Mouse (Mus musculus) midbrain, embryonic 12.5 days (tissue): ENCODE results near the gene Podn. TPM values are rescaled to one million over a fixed set of nuclear protein-coding genes. Genes with fewer than 3 reads are reported as not detected.
A peak's percentile ranks its signal among the peaks of the same experiment; 100 is the strongest.
"Not testable (repeated sequence)": the region's sequence is repeated elsewhere in the genome, so short reads cannot be mapped to it uniquely, and the experiment has no call there.

Experiments used
- ATAC-seq: fragments of 200-750 bp; cut with Nextera tagmentation; 2 replicates; pipeline ENCODE4 v1.8.0; 2017; ENCODE audit warnings: low read depth, moderate TSS enrichment, moderate library complexity; ENCODE audit not compliant: low FRiP score
- H3K27ac ChIP-seq: fragments of 300-500 bp; sonication (generic); replicated peaks from 2 replicates; pipeline ENCODE4 v1.5.1; 2016; ENCODE audit warnings: mild to moderate bottlenecking
- H3K27me3 ChIP-seq: fragments of 300-500 bp; sonication (generic); 2 replicates; pipeline ENCODE4 v1.6.1; 2016; ENCODE audit warnings: mild to moderate bottlenecking
- H3K36me3 ChIP-seq: fragments of 300-500 bp; sonication (generic); 2 replicates; pipeline ENCODE4 v1.6.1; 2016
- H3K4me1 ChIP-seq: fragments of 300-500 bp; sonication (generic); 2 replicates; pipeline ENCODE4 v1.6.1; 2016
- H3K4me2 ChIP-seq: fragments of 300-500 bp; sonication (generic); replicated peaks from 2 replicates; pipeline ENCODE4 v1.6.1; 2016; ENCODE audit warnings: mild to moderate bottlenecking, moderate library complexity
- H3K4me3 ChIP-seq: fragments of 300-500 bp; sonication (generic); 2 replicates; pipeline ENCODE4 v1.5.1; 2016; ENCODE audit warnings: mild to moderate bottlenecking
- H3K9ac ChIP-seq: fragments of 300-500 bp; sonication (generic); replicated peaks from 2 replicates; pipeline ENCODE4 v1.6.1; 2016; ENCODE audit warnings: mild to moderate bottlenecking, moderate library complexity
- H3K9me3 ChIP-seq: fragments of 300-500 bp; sonication (generic); 2 replicates; pipeline ENCODE4 v1.6.1; 2016; ENCODE audit warnings: mild to moderate bottlenecking
- WGBS: fragments of 180-500 bp; shearing (Covaris S2); methylation state at CpG from one replicate; pipeline ENCODE4 v1.1.7; 2016; 5-methylcytosine and 5-hydroxymethylcytosine counted together
- polyA plus RNA-seq: library from polyadenylated mRNA; unstranded; fragments of >200 nt; fragmentation: Nextera tagmentation; extraction: Ambion mirVana; gene quantifications from 2 replicates; pipeline ENCODE4 v1.2.1, GENCODE M21; 2016

Podn gene
- polyA plus RNA-seq, 1 experiment from 2014 or later: 0.20 TPM

DNA sequence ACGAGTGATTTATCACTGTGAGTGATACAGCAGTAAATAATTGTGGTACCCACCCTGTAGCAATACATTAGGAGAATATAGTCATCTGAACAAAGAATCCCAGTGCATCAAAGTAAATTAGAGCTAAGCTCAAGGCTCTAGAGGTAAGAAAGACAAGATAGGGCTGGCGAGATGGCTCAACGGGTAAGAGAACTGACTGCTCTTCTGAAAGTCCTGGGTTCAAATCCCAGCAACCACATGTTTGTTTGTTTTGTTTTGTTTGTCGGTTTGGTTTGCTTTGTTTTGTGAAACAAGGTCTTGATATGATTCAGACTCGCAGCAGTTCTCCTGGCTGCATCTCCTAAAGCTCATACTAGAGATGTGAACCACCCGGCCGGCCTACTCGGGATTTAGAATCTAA, 21.2 kb upstream of the Podn start:
- Histone ChIP-seq H3K27me3 (no peaks in the 10 kb centered on the region), H3K36me3 (no peaks in the 10 kb centered on the region), H3K9ac (no peak overlapping the region), H3K4me3 (no peak overlapping the region), H3K27ac (no peak overlapping the region), H3K4me1 (no peaks in the 10 kb centered on the region), H3K4me2 (no peak overlapping the region), H3K9me3 (no peaks in the 10 kb centered on the region)
- ATAC-seq: no peak
- 93% methylated on average over 8 of the region's 8 CpGs for WGBS

DNA sequence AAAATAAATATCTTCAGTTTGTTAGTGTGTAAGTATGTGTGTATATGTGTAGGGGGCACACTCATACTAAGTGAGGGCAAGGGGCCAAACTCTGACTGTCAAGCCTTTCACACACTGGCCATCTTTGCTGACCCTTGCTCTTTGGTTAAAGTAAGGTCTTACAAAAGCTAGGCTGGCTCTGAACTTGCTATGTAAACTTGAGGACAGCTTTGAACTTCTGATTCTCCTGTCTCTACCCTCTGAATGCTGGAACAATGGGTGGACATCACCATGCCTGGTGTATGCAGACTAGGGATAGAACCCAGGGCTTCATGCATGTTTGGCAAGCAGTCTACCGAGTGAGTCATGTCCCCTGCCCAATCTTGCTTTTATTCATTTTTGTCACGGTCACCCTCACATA, 20.2 kb upstream of the Podn start:
- no peak overlapping the region for H3K4me2 ChIP-seq
- H3K27me3 ChIP-seq: no peaks in the 10 kb centered on the region
- H3K27ac ChIP-seq: no peak overlapping the region
- H3K36me3 ChIP-seq: 0 out of 2 replicates have a peak, but pooled peaks cover 4% of the 10 kb centered on the region
- no peak for ATAC-seq
- 90% methylated on average over 2 of the region's 2 CpGs for WGBS
- H3K9ac ChIP-seq: no peak overlapping the region
- H3K4me3 ChIP-seq: no peak overlapping the region
- H3K4me1 ChIP-seq: no peaks in the 10 kb centered on the region
- H3K9me3 ChIP-seq: no peaks in the 10 kb centered on the region

DNA sequence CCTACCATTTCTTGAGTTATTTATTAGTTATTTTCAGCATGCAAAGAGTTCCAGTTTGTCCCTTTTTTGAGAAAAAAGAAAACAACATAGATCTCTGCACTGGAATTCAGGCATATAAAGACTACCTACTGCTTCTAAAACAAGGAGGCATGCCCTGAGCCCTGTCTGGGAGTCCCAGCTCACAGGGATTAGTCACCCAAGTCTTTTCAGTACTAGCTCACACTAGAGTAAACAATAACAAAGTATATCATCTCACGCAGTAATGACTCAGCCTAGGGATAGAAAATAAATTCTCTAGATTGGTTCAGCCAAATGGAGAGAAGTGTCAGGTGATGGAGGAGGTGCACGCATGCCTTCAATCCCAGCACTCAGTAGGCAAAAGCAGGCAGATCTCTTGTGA, 14.5 kb upstream of the Podn start:
- Histone ChIP-seq H3K4me2 (no peak overlapping the region), H3K9me3 (no peaks in the 10 kb centered on the region), H3K4me3 (no peak overlapping the region), H3K4me1 (no peaks in the 10 kb centered on the region), H3K9ac (no peak overlapping the region), H3K27ac (no peak overlapping the region), H3K27me3 (no peaks in the 10 kb centered on the region), H3K36me3 (0 out of 2 replicates have a peak, but pooled peaks cover 8% of the 10 kb centered on the region)
- WGBS: 76% methylated on average over 2 of the region's 2 CpGs
- ATAC-seq: no peak

DNA sequence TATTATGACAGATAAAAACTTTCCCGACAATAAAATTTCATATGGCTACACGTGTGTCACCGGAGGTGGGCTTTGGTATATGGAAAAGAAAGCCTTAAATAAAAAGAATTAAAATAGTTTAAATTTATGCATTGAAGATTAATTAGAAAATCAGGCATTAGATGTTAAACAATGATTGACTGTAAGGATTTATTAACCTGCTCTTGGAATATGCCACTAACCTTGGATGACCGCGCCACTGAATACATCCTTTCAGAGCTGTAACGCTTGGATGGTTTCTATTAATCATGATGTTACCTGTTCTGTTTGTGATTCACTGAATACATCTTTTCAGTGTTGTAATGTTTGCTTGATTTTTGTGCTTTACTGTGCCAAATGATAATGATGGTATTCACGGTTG, 13.5 kb upstream of the Podn start:
- H3K4me3 ChIP-seq: no peak overlapping the region
- H3K4me1 ChIP-seq: no peaks in the 10 kb centered on the region
- no peak overlapping the region for H3K9ac ChIP-seq
- no peak overlapping the region for H3K27ac ChIP-seq
- no peaks in the 10 kb centered on the region for H3K9me3 ChIP-seq
- H3K36me3 ChIP-seq: 0 out of 2 replicates have a peak, but pooled peaks cover 8% of the 10 kb centered on the region
- no peaks in the 10 kb centered on the region for H3K27me3 ChIP-seq
- 95% methylated on average over 7 of the region's 7 CpGs for WGBS
- no peak for ATAC-seq
- no peak overlapping the region for H3K4me2 ChIP-seq

DNA sequence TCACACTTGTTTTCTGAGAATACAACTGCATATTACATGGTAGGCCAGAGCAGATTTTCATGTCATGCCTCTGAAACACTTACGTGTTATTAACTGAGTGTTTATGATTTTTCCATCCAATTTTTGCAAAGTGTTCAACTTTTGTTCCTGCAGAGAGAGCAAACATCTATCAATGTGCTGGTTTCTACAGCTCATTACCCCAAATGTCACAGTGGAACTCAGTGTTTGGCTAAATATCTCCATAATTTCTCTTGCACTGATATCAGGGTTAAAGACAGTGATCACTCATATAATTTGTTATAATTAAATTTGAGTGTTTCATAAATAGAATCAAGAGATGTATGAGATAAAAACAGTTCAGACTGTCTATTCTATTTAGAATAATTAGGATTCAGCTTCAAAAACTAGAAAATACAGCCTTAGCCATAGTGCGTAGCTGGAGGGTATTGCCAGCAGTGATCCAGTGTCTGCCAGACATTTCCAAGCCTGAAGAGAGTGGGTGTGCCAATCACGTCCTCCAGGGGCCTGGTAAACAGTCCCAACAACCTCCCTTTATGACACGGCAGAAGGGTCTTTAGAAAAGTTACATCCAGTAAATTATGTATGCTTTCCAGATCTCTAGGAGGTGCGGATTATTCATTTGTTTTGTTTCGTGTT, 3.4 kb downstream of the Podn start:
- no peak overlapping the region for H3K9ac ChIP-seq
- H3K27ac ChIP-seq: no peak overlapping the region
- H3K9me3 ChIP-seq: no peaks in the 10 kb centered on the region
- WGBS: 87% methylated on average over 6 of the region's 6 CpGs
- no peak overlapping the region for H3K4me2 ChIP-seq
- no peak for ATAC-seq
- H3K27me3 ChIP-seq: no peaks in the 10 kb centered on the region
- H3K36me3 ChIP-seq: no peaks in the 10 kb centered on the region
- H3K4me1 ChIP-seq: no peaks in the 10 kb centered on the region
- H3K4me3 ChIP-seq: no peak overlapping the region

DNA sequence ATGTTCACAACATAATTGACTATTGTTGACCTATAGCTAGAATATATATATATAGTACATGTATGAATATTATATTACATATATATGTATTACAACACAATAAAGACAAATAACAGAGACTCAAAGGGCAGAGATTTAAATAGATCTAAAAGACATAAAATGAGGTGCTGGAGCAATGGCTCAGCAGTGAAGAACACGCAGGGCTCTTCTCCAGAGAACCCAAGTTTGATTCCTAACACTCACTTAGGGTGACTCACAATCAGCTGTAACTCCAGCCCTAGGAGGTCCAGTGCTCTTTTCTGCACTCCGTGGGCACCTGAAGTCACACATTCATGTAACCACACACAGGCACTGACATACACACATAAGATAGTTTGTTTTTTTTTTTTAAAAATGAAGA, 12.3 kb downstream of the Podn start:
- ATAC-seq: no peak
- H3K27me3 ChIP-seq: no peaks in the 10 kb centered on the region
- H3K9ac ChIP-seq: no peak overlapping the region
- no peak overlapping the region for H3K27ac ChIP-seq
- no peak overlapping the region for H3K4me2 ChIP-seq
- no peaks in the 10 kb centered on the region; the same call in 1 of the 2 replicates for H3K36me3 ChIP-seq
- H3K4me1 ChIP-seq: peaks cover 8% of the 10 kb centered on the region; the same call in 1 of the 2 replicates
- H3K9me3 ChIP-seq: no peaks in the 10 kb centered on the region
- WGBS: 93% methylated on average over 2 of the region's 2 CpGs
- no peak overlapping the region for H3K4me3 ChIP-seq

DNA sequence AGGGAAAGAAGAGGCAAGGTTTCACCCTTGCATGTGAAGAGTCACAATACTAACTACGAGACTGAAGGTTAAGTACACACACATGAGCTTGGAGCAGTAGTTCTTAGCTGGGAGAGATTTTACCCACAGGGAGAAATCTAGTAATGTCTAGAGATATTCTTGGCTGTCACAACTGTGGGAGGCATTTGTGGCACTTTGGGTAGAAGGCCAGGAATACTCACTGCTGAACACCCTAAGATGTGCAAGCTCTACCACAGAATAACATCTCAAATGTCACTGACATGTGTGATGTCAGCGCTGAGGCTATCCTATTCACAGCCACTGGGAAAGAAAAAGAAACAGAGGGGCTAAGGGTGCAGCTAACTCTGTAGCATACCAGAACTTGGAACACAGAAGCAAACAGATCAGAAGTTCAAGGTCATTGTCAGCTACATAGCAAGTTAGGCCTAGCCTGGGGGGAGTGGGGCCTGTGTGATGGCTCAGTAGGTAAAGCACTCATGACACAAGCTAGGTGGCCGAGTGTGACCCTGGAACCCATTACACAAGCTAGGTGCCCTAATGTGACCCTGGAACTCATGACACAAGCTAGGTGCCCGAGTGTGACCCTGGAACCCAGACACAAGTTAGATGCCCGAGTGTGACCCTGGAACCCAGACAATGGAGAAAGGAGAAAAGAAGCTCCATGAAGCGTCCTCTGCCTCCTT, 13.1 kb downstream of the Podn start:
- WGBS: 80% methylated on average over 6 of the region's 6 CpGs
- no peak for ATAC-seq
- Histone ChIP-seq H3K4me1 (peaks cover 8% of the 10 kb centered on the region; the same call in 1 of the 2 replicates), H3K27me3 (no peaks in the 10 kb centered on the region), H3K4me3 (no peak overlapping the region), H3K27ac (no peak overlapping the region), H3K9me3 (no peaks in the 10 kb centered on the region), H3K9ac (no peak overlapping the region), H3K36me3 (no peaks in the 10 kb centered on the region; the same call in 1 of the 2 replicates), H3K4me2 (no peak overlapping the region)

DNA sequence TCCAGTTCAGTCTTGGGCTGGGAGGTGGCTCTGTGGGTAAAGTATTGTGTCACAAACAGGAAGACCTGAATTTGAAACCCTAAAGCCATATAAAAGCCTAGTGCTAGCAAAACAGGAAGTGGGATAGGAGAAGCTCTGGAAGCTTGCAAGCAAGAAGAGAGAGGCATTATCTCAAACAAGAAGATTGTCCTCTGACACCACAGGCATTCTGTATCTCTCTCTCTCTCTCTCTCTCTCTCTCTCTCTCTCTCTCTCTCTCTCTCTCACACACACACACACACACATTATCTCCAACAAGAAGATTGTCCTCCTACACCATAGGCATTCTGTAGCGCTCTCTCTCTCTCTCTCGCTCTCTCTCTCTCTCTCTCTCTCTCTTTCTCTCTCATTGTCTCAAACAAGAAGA, 13.8 kb downstream of the Podn start:
- Histone ChIP-seq H3K27ac (no peak overlapping the region), H3K4me2 (no peak overlapping the region), H3K36me3 (no peaks in the 10 kb centered on the region; the same call in 1 of the 2 replicates), H3K4me1 (peaks cover 8% of the 10 kb centered on the region; the same call in 1 of the 2 replicates), H3K27me3 (no peaks in the 10 kb centered on the region), H3K9me3 (no peaks in the 10 kb centered on the region), H3K4me3 (no peak overlapping the region), H3K9ac (no peak overlapping the region)
- ATAC-seq: no peak
- WGBS: 96% methylated on average over 2 of the region's 2 CpGs

DNA sequence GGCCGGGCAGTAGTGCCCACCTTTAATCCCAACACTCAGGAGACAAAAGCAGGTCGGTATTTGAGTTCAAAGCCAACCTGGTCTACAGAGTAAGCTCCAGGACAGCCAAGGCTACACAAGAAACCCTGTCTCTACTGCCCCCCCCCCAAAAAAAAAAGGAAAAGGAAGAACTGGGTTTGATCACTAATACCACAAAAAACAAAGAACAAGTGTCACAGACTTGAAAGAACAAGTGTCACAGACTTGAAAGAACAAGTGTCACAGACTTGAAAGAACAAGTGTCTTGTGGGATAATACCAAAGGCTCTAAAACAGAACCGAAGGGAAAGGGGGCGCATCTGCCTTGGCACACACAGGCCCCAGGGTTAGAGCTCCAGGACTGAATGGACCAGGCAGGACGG, 15.4 kb downstream of the Podn start:
- no peak overlapping the region for H3K4me2 ChIP-seq
- no peak overlapping the region for H3K9ac ChIP-seq
- WGBS: 63% methylated on average over 5 of the region's 5 CpGs
- peaks cover 8% of the 10 kb centered on the region; the same call in 1 of the 2 replicates for H3K4me1 ChIP-seq
- no peaks in the 10 kb centered on the region for H3K9me3 ChIP-seq
- H3K36me3 ChIP-seq: no peaks in the 10 kb centered on the region; the same call in 1 of the 2 replicates
- no peak overlapping the region for H3K27ac ChIP-seq
- H3K27me3 ChIP-seq: no peaks in the 10 kb centered on the region
- no peak for ATAC-seq
- H3K4me3 ChIP-seq: no peak overlapping the region

DNA sequence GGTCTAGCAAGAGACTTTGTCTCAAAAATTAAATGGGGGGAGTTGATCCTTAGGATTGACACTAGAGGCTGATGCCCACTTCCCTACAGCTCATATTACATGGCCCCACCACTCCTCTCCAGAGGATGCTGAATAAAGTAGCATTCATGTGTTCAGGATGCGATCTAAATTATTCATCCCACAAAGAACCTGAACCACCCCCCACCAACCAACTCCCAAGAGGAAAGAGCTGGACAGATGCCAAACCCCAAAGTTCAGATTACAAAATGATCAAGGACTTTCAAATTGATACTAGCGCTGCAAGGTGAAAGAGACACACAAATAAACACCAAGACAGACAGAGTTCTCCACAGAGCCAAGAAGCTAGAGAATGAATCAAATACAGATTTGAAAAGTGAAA, 16.5 kb downstream of the Podn start:
- WGBS: 67% methylated on average over 2 of the region's 2 CpGs
- no peak for ATAC-seq
- peak overlapping the region; percentile 74; the same call in 1 of the 2 replicates for H3K27ac ChIP-seq

DNA sequence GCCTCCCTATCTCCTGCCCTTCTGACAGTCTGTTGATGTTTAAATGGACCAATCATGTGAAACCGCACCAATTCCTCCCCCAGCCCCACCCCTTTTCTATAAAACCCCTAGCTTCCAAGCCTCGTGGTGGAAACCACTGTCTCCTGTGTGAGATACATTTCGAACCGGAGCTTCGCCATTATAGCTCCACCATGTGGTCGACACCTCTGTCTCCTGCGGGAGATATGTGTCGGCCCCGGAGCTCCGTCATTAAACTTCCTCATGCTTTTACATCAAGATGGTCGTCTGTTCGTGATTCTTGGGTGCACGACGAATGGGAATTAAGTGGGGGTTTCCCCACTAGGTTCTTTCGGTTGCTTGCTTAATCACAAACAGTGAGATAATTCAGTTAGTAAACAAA, 17.1 kb downstream of the Podn start:
- H3K27ac ChIP-seq, H3K9ac ChIP-seq, H3K9me3 ChIP-seq, H3K4me3 ChIP-seq, ATAC-seq, H3K4me1 ChIP-seq, H3K27me3 ChIP-seq, H3K4me2 ChIP-seq, H3K36me3 ChIP-seq: not testable (repeated sequence)
- 88% methylated on average over 15 of the region's 15 CpGs for WGBS

More for the DNA sequence above, 16.5 kb downstream of the Podn start:
- H3K9ac ChIP-seq: no peak overlapping the region
- no peak overlapping the region for H3K4me3 ChIP-seq
- H3K9me3 ChIP-seq: no peaks in the 10 kb centered on the region
- H3K27me3 ChIP-seq: no peaks in the 10 kb centered on the region
- H3K4me1 ChIP-seq: peaks cover 8% of the 10 kb centered on the region; the same call in 1 of the 2 replicates
- H3K36me3 ChIP-seq: no peaks in the 10 kb centered on the region; the same call in 1 of the 2 replicates
- no peak overlapping the region for H3K4me2 ChIP-seq

DNA sequence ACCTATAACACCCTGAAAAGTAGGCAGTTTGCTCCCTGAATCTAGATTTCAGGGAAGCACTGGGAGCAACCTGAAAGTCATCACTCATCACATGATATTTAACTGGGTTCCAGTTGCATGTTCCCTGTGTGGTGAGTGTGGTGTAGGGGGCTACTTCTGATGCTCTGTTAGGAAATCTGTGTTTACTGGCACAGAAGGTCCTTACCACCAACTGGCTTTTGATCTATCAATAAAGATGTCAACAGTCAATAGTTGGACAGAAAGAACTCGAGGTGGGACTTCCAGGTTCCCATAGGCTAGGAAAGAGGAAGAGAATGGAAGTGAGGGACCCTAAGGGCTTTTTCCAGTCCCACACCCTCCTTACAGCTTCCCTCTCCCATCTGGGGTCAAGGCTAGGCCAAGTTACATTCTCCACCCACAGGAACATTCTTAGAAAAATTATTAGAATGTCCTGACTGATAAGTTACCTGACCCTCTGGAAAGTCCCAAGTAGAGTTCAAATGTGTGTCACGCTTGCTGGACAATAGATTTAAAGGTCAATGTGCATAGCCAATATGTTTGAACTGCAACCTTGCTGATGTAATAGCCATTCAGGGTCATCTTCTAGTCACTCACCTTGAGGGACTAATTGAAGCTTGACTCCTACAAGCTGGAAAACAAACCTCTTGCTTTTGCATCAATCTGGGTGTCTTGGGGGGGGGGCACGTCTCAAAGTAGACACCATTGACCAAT, 18.9 kb downstream of the Podn start:
- no peak overlapping the region for H3K4me2 ChIP-seq
- WGBS: 85% methylated on average over 3 of the region's 3 CpGs
- ATAC-seq: no peak
- no peaks in the 10 kb centered on the region for H3K9me3 ChIP-seq
- no peak overlapping the region for H3K27ac ChIP-seq
- no peaks in the 10 kb centered on the region for H3K27me3 ChIP-seq
- no peaks in the 10 kb centered on the region for H3K36me3 ChIP-seq
- no peak overlapping the region for H3K9ac ChIP-seq
- H3K4me1 ChIP-seq: peaks cover 8% of the 10 kb centered on the region; the same call in 1 of the 2 replicates
- no peak overlapping the region for H3K4me3 ChIP-seq
